Mouse (Mus musculus) adrenal gland, postnatal 25 days (tissue): ENCODE measurements around the gene Papolg. TPM values are rescaled to one million over a fixed set of nuclear protein-coding genes. Genes with fewer than 3 reads are reported as not detected.
A peak's percentile ranks its signal among the peaks of the same experiment; 100 is the strongest.
"Not testable (repeated sequence)": the region's sequence is repeated elsewhere in the genome, so short reads cannot be mapped to it uniquely, and the experiment has no call there.

Experiments
- DNase-seq: peaks from one replicate; pipeline ENCODE4 v3.0.0; 2021; ENCODE audit warnings: mixed read lengths
- long read RNA-seq: library from polyadenylated mRNA; stranded (forward); transcript quantifications from one replicate; pipeline ENCODE4 v2.0.0, GENCODE M21; 2021
- total RNA-seq: library from RNA; stranded (reverse); gene quantifications from 2 replicates; pipeline ENCODE4 v1.2.3, GENCODE M21; 2021

The Papolg gene
- 12.8 and 14.7 TPM in 2 replicates for total RNA-seq
- long read RNA-seq, transcript Papolg-201 (22 exons, 3,747 nt): major isoform, 5 of 6 reads
- long read RNA-seq, partial matches to known transcripts: 0 of 6 reads
- long read RNA-seq, other reads (novel, unspliced or antisense): 1 of 6 reads

DNA sequence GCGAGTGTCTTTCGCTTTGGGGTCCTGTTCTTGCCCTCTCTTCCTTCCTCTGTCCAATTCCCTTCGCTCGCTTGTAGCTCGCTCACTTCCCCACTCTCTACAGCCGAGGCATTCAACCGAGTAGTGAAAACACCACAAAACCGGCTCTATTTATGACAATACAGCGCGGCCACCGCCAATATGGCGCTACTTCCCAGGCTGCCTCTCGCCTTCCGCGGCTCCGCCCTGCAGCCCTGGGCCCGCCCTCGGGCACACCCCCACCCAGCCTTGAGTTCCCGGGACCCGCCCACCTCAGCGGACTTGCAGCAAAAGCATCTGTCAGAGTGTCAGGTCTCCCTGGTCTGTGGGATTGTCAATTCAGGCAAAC lies at the start of gene Papolg:
Papolg (minus strand) TSS at position 194 of the 367 bp plus-strand sequence.
- DNase-seq: peak; percentile 94

DNA sequence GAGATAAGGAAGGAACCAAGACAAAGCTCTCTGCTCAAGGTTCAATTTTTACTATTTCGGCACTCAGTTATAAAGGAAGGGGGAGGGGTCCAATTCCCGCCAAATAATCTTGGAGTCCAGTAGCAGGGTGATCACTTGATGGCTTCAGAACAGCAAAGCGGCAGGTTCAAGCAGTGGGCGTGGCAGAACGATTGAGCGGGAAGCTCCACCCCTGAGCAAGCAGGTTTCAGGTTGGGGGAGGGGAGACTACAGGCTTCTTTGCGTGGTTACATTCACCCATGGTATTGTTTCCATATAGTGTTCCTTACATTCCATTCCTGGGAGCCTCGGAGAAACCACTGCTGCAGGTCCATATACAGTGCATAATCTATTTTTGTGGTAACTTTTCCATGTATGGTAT lies 33.1 kb upstream of the Papolg start:
- DNase-seq: not testable (repeated sequence)

DNA sequence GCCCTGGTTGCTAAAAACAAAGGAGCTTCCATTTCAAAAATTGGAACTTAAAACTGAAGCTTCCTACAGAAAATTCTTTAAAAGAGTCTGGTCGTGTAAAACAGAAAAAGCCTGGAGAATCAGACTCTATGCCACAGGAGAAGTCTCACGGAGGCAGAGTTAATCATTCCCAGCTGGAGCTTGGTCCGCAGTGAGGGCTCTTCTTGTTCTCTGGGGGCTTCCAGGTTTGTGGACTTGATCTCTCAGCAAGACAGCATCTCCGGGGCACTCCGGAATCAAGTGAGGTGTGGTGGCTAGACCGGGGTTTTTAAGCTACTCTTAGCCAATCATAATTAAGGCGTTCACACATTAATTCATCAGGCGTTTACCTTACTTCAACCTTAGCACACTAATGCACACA lies 32.6 kb upstream of the Papolg start:
- no peak for DNase-seq

DNA sequence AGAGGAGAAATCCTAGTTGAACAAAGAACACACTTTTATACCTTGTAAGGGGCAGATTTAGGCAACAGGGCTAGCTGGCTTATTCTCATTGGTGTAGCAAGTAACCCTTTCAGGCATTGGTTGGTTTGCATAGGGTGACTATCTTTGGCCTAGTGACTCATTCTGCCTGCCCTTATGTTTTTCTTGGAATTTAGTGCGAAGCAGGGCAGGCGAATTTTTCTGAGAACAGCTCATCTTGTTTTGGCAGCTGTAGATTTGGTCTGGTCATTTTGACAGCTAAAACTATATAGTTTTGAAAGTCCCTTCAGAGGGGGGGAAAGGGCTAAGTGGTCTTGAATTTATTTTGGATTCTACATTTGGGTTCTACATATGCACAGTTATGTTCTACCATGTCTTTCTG lies 18.8 kb upstream of the Papolg start:
- not testable (repeated sequence) for DNase-seq

DNA sequence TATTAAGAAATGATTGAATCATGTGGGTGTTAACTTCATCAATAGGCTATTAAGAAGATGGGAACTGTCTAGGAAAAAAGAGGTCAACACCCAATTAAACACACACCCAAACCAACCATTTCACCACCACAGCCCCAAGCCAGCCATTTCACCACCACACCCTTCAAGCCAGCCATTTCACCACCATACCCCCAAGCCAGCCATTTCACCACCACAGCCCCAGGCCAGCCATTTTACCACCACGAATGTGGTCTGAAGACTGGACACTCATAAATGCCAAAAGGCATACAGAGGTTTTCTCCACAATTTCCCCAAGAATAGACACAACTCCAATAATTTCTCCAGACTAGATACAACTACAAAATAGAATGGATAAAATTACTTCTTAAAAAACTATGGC lies 8.9 kb upstream of the Papolg start:
- DNase-seq: no peak

DNA sequence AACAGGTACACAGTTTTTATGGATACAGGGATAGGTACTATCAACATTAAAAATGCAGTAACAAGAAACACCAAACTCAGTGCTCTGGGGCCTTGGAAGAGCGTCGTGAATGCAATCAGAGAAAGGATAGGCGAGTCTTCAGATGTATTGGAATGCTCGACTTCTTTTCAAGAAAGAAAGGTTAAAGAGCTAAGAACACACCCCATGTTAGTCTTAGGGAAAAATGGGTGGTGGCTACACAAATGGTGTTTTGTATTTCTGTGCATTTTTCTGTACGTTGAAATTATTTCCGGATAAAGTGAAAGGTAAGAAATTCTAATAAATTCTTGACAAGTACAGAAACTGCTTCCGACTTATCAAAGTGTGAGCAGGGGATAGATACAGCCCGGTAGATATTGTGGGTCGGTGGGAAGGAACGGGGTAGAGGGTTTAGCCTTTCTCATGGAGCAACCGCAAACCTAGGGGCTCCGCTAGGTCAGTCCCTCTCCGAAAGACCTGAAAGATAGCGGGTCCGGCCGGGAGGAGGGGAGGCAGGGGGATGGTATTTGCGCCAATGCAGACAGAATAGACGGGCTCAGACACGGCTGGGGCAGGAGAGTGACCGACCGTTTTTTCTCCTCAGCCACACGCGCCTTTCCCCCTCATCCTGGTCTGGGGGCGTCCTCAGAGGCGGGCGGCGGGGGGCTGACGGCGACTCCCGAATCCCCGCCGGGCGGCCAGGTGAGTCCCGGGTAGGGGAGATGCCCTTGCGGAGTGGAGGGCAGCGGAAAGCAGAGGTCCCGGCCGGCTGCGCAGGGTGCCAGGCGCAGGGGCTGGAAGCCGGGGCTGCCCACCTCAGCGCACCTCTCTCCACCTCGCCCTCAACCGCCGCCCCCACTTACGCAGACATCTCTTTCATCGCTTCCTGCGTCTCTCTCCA lies 653 bp downstream of the Papolg start:
- DNase-seq: no peak

DNA sequence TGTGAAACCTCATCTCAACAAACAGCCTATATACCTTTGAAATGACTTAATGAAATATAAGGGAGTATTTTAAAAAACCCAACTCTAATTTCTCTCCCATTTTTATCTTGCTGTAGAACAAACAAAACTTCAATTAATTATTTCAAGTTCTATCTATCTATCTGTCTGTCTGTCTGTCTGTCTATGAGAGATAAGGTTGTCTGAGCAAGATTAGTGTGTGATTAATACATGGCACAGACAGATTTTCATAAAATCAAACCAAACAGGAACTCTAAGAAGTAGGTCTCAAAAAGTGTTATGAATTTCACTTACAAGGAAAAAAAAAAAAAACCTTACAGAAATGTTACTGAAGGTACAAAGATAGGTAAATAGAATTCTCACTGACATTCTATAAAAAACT lies 1.5 kb downstream of the Papolg start:
- DNase-seq: no peak

DNA sequence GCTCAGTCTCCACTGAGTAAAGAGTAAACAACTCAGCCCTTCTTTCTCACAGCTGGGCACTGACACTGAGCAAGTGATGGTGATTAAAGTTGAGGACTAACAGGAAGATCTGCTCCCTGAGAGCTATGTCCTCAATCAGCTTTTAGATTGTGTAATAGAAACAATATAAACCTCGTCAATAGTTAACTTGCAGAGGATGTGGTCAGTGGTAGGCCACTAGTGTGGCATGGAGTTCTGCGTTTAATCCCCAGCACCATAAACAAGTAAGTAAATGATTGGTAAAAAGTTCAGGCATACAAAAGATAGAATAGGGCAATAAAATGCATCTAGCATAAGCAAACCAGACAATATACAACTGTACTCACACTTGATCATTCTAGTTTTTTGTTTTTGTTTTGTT lies 30.7 kb downstream of the Papolg start:
- DNase-seq: no peak

DNA sequence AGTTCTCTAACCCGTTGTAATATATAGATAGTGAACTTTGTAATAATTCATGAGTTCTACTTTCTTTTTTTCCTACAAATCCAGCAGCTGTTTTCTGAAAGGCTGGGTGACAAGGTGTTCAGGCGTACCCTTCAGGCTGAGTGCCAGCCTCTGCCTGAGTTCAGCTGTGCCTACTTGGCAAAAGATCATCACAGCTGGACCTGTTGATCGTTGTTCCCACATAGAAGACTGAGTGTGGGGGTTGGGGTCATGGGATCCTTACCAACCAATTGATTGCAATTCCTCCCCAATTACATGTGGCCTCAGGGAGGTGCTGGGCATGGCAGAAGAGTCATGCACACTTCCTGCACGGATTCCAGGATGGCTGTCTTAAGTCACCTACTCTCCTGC lies 38.3 kb downstream of the Papolg start:
- no peak for DNase-seq

DNA sequence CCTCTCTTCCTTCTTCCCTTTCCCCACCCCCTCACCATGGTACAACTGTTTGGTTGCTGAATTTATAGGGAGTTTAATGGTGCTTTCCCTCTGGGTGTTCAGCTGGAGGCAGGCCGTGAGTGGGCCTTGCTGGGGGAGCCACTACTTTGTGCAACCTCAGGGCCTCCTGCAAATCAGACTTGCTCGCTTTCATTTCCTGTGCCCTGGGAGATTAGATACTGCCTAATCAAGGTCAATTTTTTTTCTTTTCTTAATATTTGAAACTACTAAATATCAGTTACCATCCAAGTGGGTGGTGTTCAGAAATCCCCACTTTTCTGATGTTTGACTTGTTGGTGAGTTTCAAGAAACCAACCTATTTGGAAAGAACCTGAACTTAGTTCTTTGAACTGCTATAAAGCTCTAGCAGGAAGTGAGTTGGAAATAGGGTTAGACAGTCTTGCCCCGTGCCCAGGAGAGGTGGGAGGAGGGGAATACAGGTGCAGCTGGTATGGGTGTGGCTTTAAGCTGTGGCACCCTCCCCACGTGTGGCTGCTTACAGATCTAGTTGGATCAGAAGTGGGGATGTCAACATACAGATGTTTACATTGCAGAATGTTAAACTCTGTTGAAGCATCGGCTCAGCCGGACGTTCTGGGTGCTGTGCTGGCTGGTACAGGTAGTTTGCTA lies 38.9 kb downstream of the Papolg start:
- no peak for DNase-seq

DNA sequence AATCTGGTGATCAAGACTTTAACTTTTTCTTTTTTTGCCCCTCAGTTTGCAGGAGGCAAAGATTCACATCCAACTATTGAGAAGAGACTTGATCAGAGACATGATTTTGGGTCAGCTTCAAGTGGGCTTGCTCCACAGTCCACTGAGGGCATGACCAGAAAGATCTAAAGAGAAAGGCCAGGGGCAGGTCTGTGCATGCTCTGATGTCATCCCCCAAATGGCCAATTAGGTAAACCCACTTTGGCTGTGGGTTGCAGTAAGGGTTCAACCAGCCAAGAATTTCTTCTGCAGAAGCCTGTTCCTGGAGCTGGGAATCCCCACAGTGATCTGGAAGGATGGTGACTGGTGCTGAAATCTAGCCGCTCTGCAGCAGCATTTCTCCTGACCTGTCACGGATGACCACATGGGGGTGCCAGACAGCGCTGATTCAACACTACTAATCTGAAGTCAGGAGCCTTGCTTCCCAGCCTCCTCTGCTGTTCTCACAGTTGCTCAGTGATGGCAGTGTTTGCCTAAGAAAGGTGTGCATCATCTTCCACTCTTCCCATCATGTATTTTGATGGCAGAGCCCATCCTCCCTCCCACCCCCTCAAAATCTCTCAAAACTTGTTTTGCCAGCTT lies 39.8 kb downstream of the Papolg start:
- peak; percentile 70 for DNase-seq

DNA sequence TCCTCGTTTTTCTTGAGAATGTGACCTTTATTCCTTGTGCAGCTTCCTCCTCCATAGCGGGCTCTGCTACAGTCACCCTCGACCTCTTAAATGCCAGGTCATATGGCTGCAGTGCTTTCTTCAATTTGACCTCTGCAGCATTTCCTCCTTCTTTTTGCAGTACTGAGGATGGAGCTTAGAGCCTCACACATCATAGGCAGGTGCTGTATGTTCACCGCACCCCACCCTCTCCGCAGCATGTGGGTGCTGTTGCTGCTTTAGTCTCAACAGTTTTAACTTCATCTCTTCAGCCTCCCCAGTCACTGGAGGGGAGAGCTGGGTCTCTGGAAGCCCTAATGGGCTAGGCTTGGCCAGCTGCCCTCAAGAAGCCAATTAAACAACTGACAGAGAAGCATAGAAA lies 41.7 kb downstream of the Papolg start:
- no peak for DNase-seq

DNA sequence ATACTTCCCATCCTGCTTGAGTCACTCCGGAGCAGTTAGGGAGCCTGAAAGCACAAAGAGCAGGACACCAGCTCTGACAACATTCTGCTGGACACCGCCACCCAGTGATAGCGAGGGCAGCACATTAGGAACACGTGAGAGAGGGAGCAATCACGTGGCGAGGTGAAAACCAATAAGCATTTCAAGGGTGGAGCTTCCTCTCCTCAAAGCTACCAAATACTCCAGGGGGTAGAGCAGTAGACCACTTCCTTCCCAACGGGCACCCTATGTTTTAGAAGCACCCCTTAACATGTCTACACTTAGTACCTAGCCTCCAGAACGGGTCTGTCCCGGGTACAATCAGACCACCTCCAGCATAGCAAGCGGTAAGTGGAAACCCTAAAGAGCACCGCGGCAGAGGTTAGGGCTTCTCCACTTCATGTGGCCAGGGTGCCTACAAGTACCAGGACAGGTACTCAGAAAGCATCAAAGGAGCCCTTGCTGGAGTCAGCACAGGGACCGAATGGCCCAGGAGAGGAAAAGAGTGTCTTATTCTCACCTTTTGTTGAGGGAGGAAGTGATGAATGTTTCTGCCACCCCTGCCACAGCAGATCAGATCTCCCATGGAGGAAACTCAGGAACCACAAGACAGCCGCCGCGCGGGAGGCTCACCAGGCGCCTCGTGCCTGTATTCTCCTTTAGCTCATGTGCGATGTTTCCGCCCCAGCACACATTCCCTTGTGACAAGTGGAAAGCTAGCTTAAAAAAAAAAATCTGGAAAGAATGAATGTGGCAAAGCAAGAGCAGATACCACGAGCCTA lies 48.8 kb downstream of the Papolg start:
- no peak for DNase-seq

DNA sequence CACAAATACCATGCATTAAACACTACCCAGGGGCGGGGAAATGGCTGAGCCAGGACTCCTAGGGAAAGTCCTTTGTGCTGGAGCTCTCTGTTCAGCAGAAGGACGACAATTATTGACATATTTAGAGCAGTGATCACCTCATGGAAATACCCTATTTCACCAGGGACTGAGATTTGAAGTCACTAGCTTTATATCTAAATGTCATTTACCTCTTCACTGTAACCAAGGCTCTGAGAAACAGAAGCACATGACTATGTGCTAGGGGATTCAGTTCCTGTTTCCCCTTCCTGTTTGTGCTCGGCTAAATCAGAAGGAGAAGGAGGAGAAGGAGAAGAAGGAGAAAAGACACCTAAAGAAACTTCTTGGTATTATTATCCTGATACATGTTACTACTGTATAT lies 71.8 kb downstream of the Papolg start:
- no peak for DNase-seq

DNA sequence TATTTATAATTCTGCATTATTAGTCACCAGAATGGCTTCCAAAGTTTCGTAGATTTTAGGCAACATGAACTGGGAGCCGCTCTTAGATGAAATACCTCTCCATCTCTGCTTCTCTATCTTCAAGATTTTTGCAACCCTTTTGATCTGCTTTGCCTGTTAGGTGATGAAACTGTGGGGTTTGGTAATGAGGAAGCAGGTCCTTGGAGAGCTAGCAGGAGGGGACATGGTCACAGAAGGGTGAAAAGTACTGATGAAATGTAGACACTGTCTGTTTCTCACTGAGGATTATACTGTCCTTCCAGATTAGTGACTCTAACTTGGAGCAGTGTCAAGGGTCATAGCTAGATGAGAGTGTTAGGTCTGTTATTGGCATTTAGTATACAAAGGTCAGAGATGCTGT lies 73.4 kb downstream of the Papolg start:
- DNase-seq: no peak

DNA sequence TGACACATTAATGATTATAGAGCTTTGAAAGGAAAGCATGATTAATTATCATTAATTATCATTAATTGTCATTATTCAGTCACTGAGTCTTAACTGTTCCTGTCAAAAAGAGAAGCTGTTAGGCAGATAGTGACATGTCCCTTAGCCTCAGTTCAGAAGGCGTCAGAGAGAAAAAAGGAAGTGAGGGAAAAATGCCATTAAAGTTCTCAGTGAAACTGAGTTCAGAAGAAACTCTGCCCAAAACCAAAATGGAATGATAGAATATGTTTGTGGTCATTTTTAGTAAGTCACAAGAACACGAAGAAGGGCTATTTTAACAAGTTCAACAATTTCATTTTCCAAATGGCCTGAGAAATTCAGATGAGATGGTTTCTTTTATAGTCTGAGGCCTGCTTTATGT lies 74.1 kb downstream of the Papolg start:
- DNase-seq: no peak

DNA sequence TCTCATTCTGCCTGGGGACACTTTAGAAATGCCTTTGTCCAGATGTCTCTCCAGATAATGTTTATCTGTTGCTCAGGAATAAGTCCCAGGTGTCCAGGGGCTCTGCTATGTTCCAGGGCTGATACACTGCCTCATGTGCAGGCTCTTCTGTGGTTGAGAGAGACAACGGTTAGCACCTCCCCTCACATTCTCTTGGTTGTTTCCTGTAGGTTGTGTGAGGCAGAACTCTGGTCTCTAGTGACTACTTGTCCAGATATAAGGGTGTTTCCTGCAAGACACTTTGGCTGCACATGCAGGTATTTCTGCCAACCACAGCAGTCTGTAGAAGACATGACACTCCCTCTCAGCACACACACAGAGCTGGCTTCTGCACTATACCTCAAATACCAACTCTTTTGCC lies 76.3 kb downstream of the Papolg start:
- no peak for DNase-seq

Other genes with a start within 250 kb of the Papolg start
- gene Pus10, start 229.6 kb downstream of the Papolg start, total RNA-seq: 17.8 and 23.3 TPM in 2 replicates
- 73.2 and 92.9 TPM in 2 replicates for gene Pex13, start 229.3 kb downstream of the Papolg start, total RNA-seq
- gene Rel, start 124.3 kb downstream of the Papolg start, total RNA-seq: 8.2 and 8.7 TPM in 2 replicates
- gene A830031A19Rik, start 179.8 kb upstream of the Papolg start, total RNA-seq: not detected in 2 replicates
- gene Bcl11a, start 182.8 kb upstream of the Papolg start, total RNA-seq: 7.5 and 8.6 TPM in 2 replicates